Mouse (Mus musculus) c-Kit-positive CD71-positive TER-119-negative erythroid progenitor cells, embryonic 14.5 days (primary cell): ENCODE results near the gene Cdkl3.

Source experiments
- DNase-seq: peaks from one replicate; pipeline ENCODE4 v3.0.0-alpha.2; 2013; ENCODE audit warnings: low read depth

The Cdkl3 gene

DNA sequence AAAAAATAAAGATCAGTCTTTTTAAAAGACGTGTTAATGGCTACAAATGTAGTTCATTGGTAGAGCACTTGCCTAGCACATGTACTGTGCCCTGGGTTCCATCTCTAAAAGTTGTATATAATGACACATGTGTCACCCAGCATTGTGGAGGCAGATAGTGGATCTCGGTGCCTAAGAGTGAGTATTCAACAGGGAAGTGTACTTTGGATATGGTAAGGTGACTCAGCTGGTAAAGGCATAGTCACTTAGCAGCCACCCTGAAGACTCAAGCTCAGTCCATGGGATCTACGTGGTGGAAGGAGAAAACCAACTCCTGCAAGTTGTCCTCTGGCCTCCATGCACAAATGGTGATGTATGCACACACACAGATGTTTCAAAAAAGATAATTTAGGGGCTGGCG, 120.4 kb downstream of the Cdkl3 start:
- no peak for DNase-seq

GRCm38 (mm10) chr11:52127169-52127568, 123.1 kb downstream of the Cdkl3 start:
- DNase-seq: no peak

DNA sequence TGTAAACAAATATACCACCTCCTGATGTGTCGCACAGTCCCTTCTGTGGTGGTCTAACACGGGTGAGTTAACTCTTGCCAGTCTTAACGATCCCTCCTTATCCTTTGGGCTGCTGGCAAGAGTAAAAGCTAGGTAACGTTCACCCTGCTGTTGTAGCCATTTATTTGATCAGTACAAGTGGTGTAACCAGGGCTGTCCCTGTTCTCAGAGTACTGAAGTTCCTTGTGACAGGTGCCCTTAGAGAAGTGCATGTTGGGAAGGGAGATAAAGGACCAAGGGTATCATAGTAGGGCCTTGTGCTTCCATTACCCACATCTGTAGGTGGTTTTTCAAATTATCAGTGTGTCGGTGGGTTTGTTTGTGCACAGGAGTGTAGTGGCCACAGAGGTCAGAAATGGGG, 123.7 kb downstream of the Cdkl3 start:
- no peak for DNase-seq

GRCm38 (mm10) chr11:52128316-52129061, 124.5 kb downstream of the Cdkl3 start:
- DNase-seq: no peak

- no peak for DNase-seq
Measured at GRCm38 (mm10) chr11:52129171-52129570, 125.2 kb downstream of the Cdkl3 start.

GRCm38 (mm10) chr11:52129621-52130450, 125.8 kb downstream of the Cdkl3 start:
- DNase-seq: no peak

- DNase-seq: no peak
Measured at GRCm38 (mm10) chr11:52130451-52131068, 126.5 kb downstream of the Cdkl3 start.
